Mouse (Mus musculus): ENCODE data around the gene Atp6v0a1. TPM values are rescaled to one million over a fixed set of nuclear protein-coding genes. Genes with fewer than 3 reads are reported as not detected.

Atp6v0a1 gene
- polyA plus RNA-seq, 1 experiment from 2014 or later = 35.0 TPM

DNA sequence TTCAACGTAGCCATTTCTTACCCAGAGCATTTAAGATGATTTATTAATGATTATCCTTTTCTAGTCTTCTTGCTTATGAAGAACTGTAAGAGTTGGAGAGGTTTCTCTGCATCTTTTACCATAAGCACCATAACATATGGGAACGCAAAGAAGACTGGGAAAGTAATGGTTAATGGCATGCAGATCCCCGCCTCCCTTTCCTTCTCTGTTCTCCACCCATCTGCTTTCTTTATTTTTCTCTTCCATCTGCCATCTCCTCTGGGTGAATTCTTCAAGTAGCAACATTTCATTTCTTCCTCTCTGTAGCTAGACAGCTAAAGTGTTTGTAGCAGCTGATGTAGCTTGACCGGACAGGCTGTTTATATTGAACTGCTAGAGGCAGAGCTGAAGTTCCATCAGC, 14.7 kb downstream of the Atp6v0a1 start:
- DNase-seq (ENCODE audit: low spot score) = no peak
- WGBS = 90% methylated on average over 4 of the region's 4 CpGs
- peaks cover 60% of the 10 kb centered on the region for H3K36me3 ChIP-seq (ENCODE audit: control insufficient read depth, insufficient read depth, low read length)

DNA sequence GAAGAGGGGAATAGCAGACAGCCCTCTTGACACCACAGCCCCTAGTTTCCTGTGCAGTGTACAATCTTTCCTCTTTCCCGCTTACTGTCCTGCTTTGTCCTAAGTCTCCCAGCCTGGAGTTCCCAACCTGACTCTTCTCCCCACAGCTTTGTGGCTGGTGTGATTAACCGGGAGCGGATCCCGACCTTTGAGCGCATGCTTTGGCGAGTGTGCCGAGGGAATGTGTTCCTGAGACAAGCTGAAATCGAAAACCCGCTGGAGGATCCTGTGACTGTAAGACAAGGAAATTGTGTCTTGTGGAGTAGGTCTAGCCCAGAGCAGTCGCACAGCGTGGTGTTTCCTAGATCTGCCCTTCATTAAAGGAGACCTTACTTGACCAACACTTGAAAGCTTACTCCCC, 17.9 kb downstream of the Atp6v0a1 start:
- no peak overlapping the region for H3K4me3 ChIP-seq (ENCODE audit: low read depth, low read length)
- DNase-seq (ENCODE audit: low spot score) (no peak), ATAC-seq (ENCODE audit: low read depth) (no peak)
- H3K27me3 ChIP-seq (replicated peaks; ENCODE audit: control insufficient read depth, insufficient read depth, low read length) = no peaks in the 10 kb centered on the region
- H3K4me1 ChIP-seq (ENCODE audit: control insufficient read depth, insufficient read depth, low read length) = no peaks in the 10 kb centered on the region
- H3K9ac ChIP-seq (ENCODE audit: low read depth, low read length) = no peak overlapping the region
- no peaks in the 10 kb centered on the region for H3K9me3 ChIP-seq (ENCODE audit: control insufficient read depth, low read length)
- H3K36me3 ChIP-seq (ENCODE audit: control insufficient read depth, insufficient read depth, low read length) = peaks cover 58% of the 10 kb centered on the region
- 85% methylated on average over 11 of the region's 11 CpGs for WGBS
- H3K4me2 ChIP-seq (ENCODE audit: low read depth, low read length) = no peak overlapping the region
- H3K27ac ChIP-seq (replicated peaks; ENCODE audit: low read depth, low read length) = no peak overlapping the region

More for the DNA sequence above, 14.7 kb downstream of the Atp6v0a1 start:
- H3K27ac ChIP-seq (replicated peaks; ENCODE audit: low read depth, low read length) = no peak overlapping the region
- H3K27me3 ChIP-seq (replicated peaks; ENCODE audit: control insufficient read depth, insufficient read depth, low read length) = no peaks in the 10 kb centered on the region
- no peak overlapping the region for H3K4me2 ChIP-seq (ENCODE audit: low read depth, low read length)
- no peaks in the 10 kb centered on the region for H3K9me3 ChIP-seq (ENCODE audit: control insufficient read depth, low read length)
- no peak overlapping the region for H3K9ac ChIP-seq (ENCODE audit: low read depth, low read length)
- ATAC-seq (ENCODE audit: low read depth) = no peak
- H3K4me1 ChIP-seq (ENCODE audit: control insufficient read depth, insufficient read depth, low read length) = no peaks in the 10 kb centered on the region
- no peak overlapping the region for H3K4me3 ChIP-seq (ENCODE audit: low read depth, low read length)

DNA sequence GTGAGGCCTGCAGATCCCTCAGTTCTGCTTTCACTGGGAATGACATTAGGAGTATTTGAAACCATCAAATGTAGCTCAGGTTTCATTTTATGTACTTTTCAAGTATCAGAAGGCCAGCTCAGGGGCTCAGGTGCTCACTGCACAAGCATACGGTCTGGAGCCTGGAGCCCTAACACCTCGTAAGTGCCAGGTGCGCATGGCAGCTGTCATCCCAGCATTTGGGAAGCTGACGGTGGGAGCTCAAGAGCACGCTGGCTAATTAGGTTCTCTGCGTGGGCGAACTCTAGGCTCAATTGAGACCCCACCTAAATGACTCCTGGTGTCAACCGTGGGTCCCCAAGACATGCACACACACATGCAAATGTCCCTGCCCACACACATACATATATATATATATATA, 20.1 kb downstream of the Atp6v0a1 start:
- Histone ChIP-seq H3K27me3 (replicated peaks; ENCODE audit: control insufficient read depth, insufficient read depth, low read length) (no peaks in the 10 kb centered on the region), H3K9me3 (ENCODE audit: control insufficient read depth, low read length) (no peaks in the 10 kb centered on the region), H3K36me3 (ENCODE audit: control insufficient read depth, insufficient read depth, low read length) (peaks cover 65% of the 10 kb centered on the region), H3K4me3 (ENCODE audit: low read depth, low read length) (no peak overlapping the region), H3K27ac (replicated peaks; ENCODE audit: low read depth, low read length) (no peak overlapping the region), H3K4me2 (ENCODE audit: low read depth, low read length) (no peak overlapping the region), H3K9ac (ENCODE audit: low read depth, low read length) (no peak overlapping the region), H3K4me1 (ENCODE audit: control insufficient read depth, insufficient read depth, low read length) (no peaks in the 10 kb centered on the region)
- ATAC-seq (ENCODE audit: low read depth) (no peak), DNase-seq (ENCODE audit: low spot score) (no peak)
- 87% methylated on average over 8 of the region's 8 CpGs for WGBS

DNA sequence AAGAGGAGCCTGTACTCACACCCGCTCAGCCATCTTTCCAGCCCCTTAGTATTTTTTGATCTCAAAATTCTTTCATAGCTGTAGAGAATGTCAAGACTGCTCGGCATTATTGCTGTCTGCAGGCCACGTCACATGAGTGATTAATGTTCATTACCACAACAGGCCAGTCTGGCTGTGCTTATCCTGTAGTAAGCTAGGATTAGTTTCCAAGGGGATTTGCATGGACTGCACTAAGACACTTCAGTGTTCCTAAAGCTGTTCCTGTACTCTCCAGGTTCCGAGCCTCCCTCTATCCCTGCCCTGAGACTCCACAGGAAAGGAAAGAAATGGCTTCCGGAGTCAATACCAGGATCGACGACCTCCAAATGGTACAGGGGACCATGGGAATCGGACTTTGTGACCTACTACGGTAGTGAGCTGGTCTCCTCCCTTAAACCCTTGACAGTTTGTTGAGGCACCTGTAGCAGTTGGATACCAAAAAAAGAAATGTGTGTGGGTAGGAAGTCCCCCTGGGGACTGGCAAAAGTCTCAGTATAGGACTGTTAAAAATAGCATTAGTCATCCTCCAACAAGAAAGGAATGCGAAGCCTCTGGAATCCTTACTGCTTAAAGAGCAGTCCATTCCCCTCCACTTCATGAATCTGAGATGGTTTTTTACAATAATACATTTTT, 21.0 kb downstream of the Atp6v0a1 start:
- Histone ChIP-seq H3K4me2 (ENCODE audit: low read depth, low read length) (no peak overlapping the region), H3K9me3 (ENCODE audit: control insufficient read depth, low read length) (no peaks in the 10 kb centered on the region), H3K4me1 (ENCODE audit: control insufficient read depth, insufficient read depth, low read length) (no peaks in the 10 kb centered on the region), H3K9ac (ENCODE audit: low read depth, low read length) (no peak overlapping the region), H3K27ac (replicated peaks; ENCODE audit: low read depth, low read length) (no peak overlapping the region; the same call in 1 of the 2 replicates), H3K4me3 (ENCODE audit: low read depth, low read length) (no peak overlapping the region), H3K27me3 (replicated peaks; ENCODE audit: control insufficient read depth, insufficient read depth, low read length) (no peaks in the 10 kb centered on the region), H3K36me3 (ENCODE audit: control insufficient read depth, insufficient read depth, low read length) (peaks cover 71% of the 10 kb centered on the region)
- 79% methylated on average over 10 of the region's 10 CpGs for WGBS
- ATAC-seq (ENCODE audit: low read depth) (no peak), DNase-seq (ENCODE audit: low spot score) (peak; percentile 7)

DNA sequence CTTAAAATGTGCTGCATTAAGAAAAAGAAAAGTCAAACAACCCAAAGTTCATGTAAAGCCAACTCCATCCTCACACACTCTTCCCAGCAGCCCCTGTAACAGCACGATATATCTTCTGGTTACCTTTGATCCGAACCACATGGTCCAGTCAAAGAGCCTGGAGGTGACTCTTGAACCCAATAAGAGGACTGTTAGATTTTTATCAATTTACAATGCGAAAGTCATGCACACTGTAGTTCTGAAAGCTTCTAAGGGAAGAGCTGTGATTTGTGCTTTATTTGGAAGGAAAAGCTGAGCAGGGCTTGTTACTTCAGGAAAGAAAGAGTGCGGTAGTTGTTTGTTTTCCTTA, 21.5 kb downstream of the Atp6v0a1 start:
- ATAC-seq (ENCODE audit: low read depth) (no peak), DNase-seq (ENCODE audit: low spot score) (no peak)
- Histone ChIP-seq H3K4me2 (ENCODE audit: low read depth, low read length) (no peak overlapping the region), H3K9me3 (ENCODE audit: control insufficient read depth, low read length) (no peaks in the 10 kb centered on the region), H3K27me3 (replicated peaks; ENCODE audit: control insufficient read depth, insufficient read depth, low read length) (no peaks in the 10 kb centered on the region), H3K36me3 (ENCODE audit: control insufficient read depth, insufficient read depth, low read length) (peaks cover 75% of the 10 kb centered on the region), H3K9ac (ENCODE audit: low read depth, low read length) (no peak overlapping the region), H3K27ac (replicated peaks; ENCODE audit: low read depth, low read length) (no peak overlapping the region), H3K4me3 (ENCODE audit: low read depth, low read length) (no peak overlapping the region), H3K4me1 (ENCODE audit: control insufficient read depth, insufficient read depth, low read length) (no peaks in the 10 kb centered on the region)
- 93% methylated on average over 4 of the region's 4 CpGs for WGBS

DNA sequence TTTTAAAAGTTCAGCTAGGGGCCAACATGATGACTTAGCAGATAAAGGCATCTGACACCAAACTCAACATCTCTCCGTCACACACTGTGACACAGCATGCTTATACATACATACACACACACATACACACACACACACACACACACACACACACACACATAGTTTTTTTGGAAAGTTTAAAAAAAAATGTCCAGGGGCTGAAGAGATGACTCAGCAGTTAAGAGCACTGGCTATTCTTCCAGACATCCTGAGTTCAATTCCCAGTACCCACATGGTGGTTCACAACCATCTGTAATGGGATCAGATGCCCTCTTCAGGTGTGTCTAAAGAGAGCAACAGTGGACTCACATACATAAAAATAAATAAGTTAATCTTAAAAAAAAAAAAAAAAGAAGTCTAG, 22.2 kb downstream of the Atp6v0a1 start:
- Histone ChIP-seq H3K27me3 (replicated peaks; ENCODE audit: control insufficient read depth, insufficient read depth, low read length) (no peaks in the 10 kb centered on the region), H3K27ac (replicated peaks; ENCODE audit: low read depth, low read length) (no peak overlapping the region), H3K4me1 (ENCODE audit: control insufficient read depth, insufficient read depth, low read length) (no peaks in the 10 kb centered on the region), H3K9ac (ENCODE audit: low read depth, low read length) (no peak overlapping the region), H3K36me3 (ENCODE audit: control insufficient read depth, insufficient read depth, low read length) (peaks cover 78% of the 10 kb centered on the region), H3K4me3 (ENCODE audit: low read depth, low read length) (no peak overlapping the region), H3K9me3 (ENCODE audit: control insufficient read depth, low read length) (no peaks in the 10 kb centered on the region), H3K4me2 (ENCODE audit: low read depth, low read length) (no peak overlapping the region)
- ATAC-seq (ENCODE audit: low read depth) = no peak
- DNase-seq (ENCODE audit: low spot score) = no peak
- 64% methylated on average over 1 of the region's 1 CpGs for WGBS

DNA sequence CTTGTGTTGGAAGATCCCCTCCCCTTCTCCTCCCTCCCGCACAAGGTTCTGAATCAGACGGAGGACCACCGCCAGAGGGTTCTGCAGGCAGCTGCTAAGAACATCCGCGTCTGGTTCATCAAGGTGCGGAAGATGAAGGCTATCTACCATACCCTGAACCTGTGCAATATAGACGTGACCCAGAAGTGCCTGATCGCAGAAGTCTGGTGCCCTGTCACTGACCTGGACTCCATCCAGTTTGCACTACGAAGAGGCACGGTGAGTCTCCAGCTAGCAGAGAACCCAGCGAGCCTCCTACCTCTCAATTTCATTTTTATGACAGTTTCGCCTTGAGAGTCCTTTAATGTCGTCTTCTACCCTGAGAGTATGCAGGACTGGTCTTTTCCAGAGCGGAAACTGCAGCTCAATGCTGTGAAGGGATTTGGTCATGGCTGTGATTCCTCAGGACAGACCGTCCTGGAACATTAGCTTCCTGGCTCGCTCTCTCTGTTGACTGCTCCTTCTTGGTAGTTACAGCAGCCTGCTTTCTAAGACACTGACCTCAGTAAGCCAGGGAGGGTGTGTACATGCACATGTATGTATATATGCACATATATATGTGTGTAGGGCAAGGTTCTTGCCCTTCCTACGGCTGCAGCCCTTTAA, 24.7 kb downstream of the Atp6v0a1 start:
- Histone ChIP-seq H3K4me2 (ENCODE audit: low read depth, low read length) (no peak overlapping the region), H3K9me3 (ENCODE audit: control insufficient read depth, low read length) (no peaks in the 10 kb centered on the region), H3K27ac (replicated peaks; ENCODE audit: low read depth, low read length) (no peak overlapping the region), H3K9ac (ENCODE audit: low read depth, low read length) (no peak overlapping the region), H3K27me3 (replicated peaks; ENCODE audit: control insufficient read depth, insufficient read depth, low read length) (no peaks in the 10 kb centered on the region), H3K36me3 (ENCODE audit: control insufficient read depth, insufficient read depth, low read length) (peaks cover 82% of the 10 kb centered on the region), H3K4me1 (ENCODE audit: control insufficient read depth, insufficient read depth, low read length) (no peaks in the 10 kb centered on the region), H3K4me3 (ENCODE audit: low read depth, low read length) (no peak overlapping the region)
- WGBS = 95% methylated on average over 17 of the region's 17 CpGs
- no peak for DNase-seq (ENCODE audit: low spot score)
- ATAC-seq (ENCODE audit: low read depth) = no peak

DNA sequence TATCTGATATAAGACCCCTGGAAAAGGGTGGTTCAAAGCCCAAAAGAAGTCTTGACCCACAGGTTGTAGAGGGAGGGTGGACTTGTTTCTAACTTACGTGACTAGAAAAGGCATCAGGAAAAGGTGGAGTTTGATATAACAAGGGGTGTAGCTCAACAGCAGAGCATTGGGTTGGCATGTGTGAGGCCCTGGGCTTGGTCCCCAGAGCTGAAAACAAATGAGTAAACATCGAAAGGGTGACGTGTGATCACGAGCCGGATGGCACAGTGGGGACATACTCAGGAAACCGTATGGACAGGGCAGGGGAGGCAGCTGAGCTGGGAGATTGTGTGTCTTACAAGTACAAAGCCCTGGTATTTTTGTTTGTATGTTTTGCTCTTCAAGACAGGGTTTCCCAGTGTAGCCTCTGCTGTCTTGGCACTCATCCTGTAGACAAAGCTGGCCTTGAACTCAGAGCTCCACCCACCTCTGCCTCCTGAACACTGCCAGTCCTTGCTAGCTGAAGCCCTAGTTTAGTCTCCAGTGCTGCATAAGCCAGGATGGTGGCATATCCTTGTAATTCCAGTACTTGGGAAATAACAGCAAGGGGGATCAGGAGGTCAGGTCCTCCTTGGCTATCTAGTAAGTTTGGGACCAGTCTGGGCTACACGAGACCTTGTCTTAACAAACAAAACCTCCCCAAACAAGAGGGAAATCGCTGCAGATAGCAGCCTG, 25.5 kb downstream of the Atp6v0a1 start:
- H3K4me3 ChIP-seq (ENCODE audit: low read depth, low read length) = no peak overlapping the region
- peaks cover 80% of the 10 kb centered on the region for H3K36me3 ChIP-seq (ENCODE audit: control insufficient read depth, insufficient read depth, low read length)
- H3K9ac ChIP-seq (ENCODE audit: low read depth, low read length) = no peak overlapping the region
- no peak overlapping the region for H3K27ac ChIP-seq (replicated peaks; ENCODE audit: low read depth, low read length)
- ATAC-seq (ENCODE audit: low read depth) = no peak
- no peaks in the 10 kb centered on the region for H3K9me3 ChIP-seq (ENCODE audit: control insufficient read depth, low read length)
- no peak for DNase-seq (ENCODE audit: low spot score)
- WGBS = 88% methylated on average over 8 of the region's 8 CpGs
- H3K4me2 ChIP-seq (ENCODE audit: low read depth, low read length) = no peak overlapping the region
- no peaks in the 10 kb centered on the region for H3K4me1 ChIP-seq (ENCODE audit: control insufficient read depth, insufficient read depth, low read length)
- H3K27me3 ChIP-seq (replicated peaks; ENCODE audit: control insufficient read depth, insufficient read depth, low read length) = no peaks in the 10 kb centered on the region

All from embryonic facial prominence, embryonic 14.5 days (tissue).